Mouse (Mus musculus) neural tube, embryonic 14.5 days (tissue): ENCODE measurements around the gene Pcdh11x. TPM values are rescaled to one million over a fixed set of nuclear protein-coding genes. Genes with fewer than 3 reads are reported as not detected.
A peak's percentile ranks its signal among the peaks of the same experiment; 100 is the strongest.

Experiments used
- ATAC-seq: fragments of 200-750 bp; cut with Nextera tagmentation; 2 replicates; pipeline ENCODE4 v1.8.0; 2017; ENCODE audit warnings: low read depth, mild to moderate bottlenecking, moderate TSS enrichment, moderate library complexity
- H3K27ac ChIP-seq: fragments of 300-500 bp; sonication (generic); 2 replicates; pipeline ENCODE4 v1.5.1; 2014; ENCODE audit warnings: low read depth, mild to moderate bottlenecking, control low read depth, low read length, moderate library complexity, mixed read lengths
- H3K27me3 ChIP-seq: fragments of 300-500 bp; sonication (generic); 2 replicates; pipeline ENCODE4 v1.6.1; 2014; ENCODE audit warnings: low read length; ENCODE audit not compliant: control insufficient read depth, insufficient read depth
- H3K36me3 ChIP-seq: fragments of 300-500 bp; sonication (generic); 2 replicates; pipeline ENCODE4 v1.6.1; 2014; ENCODE audit warnings: low read length, mixed read lengths; ENCODE audit not compliant: control insufficient read depth, insufficient read depth
- H3K4me1 ChIP-seq: fragments of 300-500 bp; sonication (generic); 2 replicates; pipeline ENCODE4 v1.6.1; 2014; ENCODE audit warnings: low read length; ENCODE audit not compliant: control insufficient read depth, insufficient read depth
- H3K4me2 ChIP-seq: fragments of 300-500 bp; sonication (generic); 2 replicates; pipeline ENCODE4 v1.6.1; 2014; ENCODE audit warnings: mild to moderate bottlenecking, low read depth, low read length, control low read depth
- H3K4me3 ChIP-seq: fragments of 300-500 bp; sonication (generic); 2 replicates; pipeline ENCODE4 v1.5.1; 2014; ENCODE audit warnings: low read depth, low read length, control low read depth, mixed read lengths
- H3K9ac ChIP-seq: fragments of 300-500 bp; sonication (generic); replicated peaks from 2 replicates; pipeline ENCODE4 v1.6.1; 2014; ENCODE audit warnings: low read depth, mild to moderate bottlenecking, control low read depth, low read length, mixed read lengths
- H3K9me3 ChIP-seq: fragments of 300-500 bp; sonication (generic); 2 replicates; pipeline ENCODE4 v1.6.1; 2016; ENCODE audit warnings: low read length; ENCODE audit not compliant: control insufficient read depth
- WGBS: fragments of 180-500 bp; shearing (Covaris S2); extraction: QIAGEN DNeasy Blood & Tissue Kit; methylation state at CpG from one replicate; pipeline ENCODE4 v1.1.7; 2014; 5-methylcytosine and 5-hydroxymethylcytosine counted together
- polyA plus RNA-seq: library from polyadenylated mRNA; unstranded; fragments of >200 nt; fragmentation: Nextera tagmentation; extraction: Ambion mirVana; gene quantifications from 2 replicates; pipeline ENCODE4 v1.2.1, GENCODE M21; 2014

The Pcdh11x gene
- 44.3 and 65.4 TPM in 2 replicates for polyA plus RNA-seq

GRCm38 (mm10) chrX:120290011-120290899 lies at the start of gene Pcdh11x:
Gene Pcdh11x (plus strand): TSS chrX:120290259.
- Histone ChIP-seq H3K9ac (peak within 1 kb of the TSS; percentile 46), H3K9me3 (no peaks in the 10 kb centered on the region), H3K36me3 (no peaks in the 10 kb centered on the region), H3K4me2 (peak within 1 kb of the TSS; percentile 69), H3K4me3 (peak within 1 kb of the TSS; percentile 43), H3K27me3 (no peaks in the 10 kb centered on the region), H3K4me1 (no peaks in the 10 kb centered on the region), H3K27ac (no peak within 1 kb of the TSS)
- ATAC-seq: peak; percentile 86
- 11% methylated on average over 30 of the region's 40 CpGs for WGBS

- Histone ChIP-seq H3K4me1 (no peaks in the 10 kb centered on the region), H3K36me3 (no peaks in the 10 kb centered on the region), H3K9me3 (no peaks in the 10 kb centered on the region), H3K9ac (no peak overlapping the region), H3K4me2 (no peak overlapping the region), H3K4me3 (no peak overlapping the region), H3K27ac (no peak overlapping the region), H3K27me3 (no peaks in the 10 kb centered on the region)
- WGBS: 77% methylated on average over 2 of the region's 2 CpGs
- no peak for ATAC-seq
Measured at GRCm38 (mm10) chrX:120260089-120260488, 30.0 kb upstream of the Pcdh11x start.

DNA sequence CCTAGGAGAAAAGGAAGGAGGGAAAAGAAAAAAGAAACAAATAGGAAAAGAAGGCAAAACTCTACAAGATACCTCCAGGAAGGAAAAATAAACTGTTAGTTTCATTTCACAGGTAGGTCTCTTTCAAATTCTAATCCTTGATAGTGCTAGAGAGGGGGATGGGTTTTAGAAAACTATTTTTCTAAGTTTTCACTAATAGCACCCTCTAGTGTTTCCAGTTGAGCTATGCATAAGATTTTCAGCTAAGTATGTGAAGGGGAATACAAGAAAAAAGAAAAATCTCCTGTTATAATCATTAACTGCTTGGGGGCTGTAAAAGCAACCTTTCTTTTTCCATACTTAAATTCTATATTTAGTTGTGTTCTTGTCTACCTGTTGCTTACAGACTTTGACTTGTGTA lies 4.5 kb upstream of the Pcdh11x start:
- H3K9me3 ChIP-seq: no peaks in the 10 kb centered on the region
- no peak overlapping the region for H3K4me2 ChIP-seq
- H3K36me3 ChIP-seq: no peaks in the 10 kb centered on the region
- no peaks in the 10 kb centered on the region for H3K4me1 ChIP-seq
- H3K9ac ChIP-seq: no peak overlapping the region
- no peak for ATAC-seq
- no peak overlapping the region for H3K4me3 ChIP-seq
- H3K27me3 ChIP-seq: no peaks in the 10 kb centered on the region
- no peak overlapping the region for H3K27ac ChIP-seq

DNA sequence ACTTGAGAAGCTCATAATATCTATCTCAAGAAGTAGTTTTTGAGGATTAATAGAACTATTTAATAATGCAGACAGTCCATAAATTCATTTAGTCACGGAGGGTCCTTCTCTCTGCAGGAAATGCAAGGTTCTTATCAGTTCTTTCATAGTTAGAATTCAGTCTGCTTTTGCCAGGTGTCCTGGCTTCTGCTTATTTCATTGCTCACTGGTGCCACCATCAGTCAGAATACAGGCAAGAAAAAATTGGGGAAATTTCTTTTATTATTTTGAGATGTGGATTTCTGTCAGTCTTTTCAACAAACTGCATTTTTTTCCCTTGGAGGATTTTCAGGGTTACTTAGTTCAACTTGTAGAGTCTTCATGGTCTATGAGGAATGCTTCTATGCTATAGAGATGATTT lies 2.6 kb upstream of the Pcdh11x start:
- ATAC-seq: no peak
- Histone ChIP-seq H3K27me3 (no peaks in the 10 kb centered on the region), H3K27ac (no peak overlapping the region), H3K9ac (no peak overlapping the region), H3K4me2 (no peak overlapping the region), H3K9me3 (no peaks in the 10 kb centered on the region), H3K4me1 (no peaks in the 10 kb centered on the region), H3K36me3 (no peaks in the 10 kb centered on the region), H3K4me3 (no peak overlapping the region)
- WGBS: 6% methylated on average over 1 of the region's 1 CpGs

DNA sequence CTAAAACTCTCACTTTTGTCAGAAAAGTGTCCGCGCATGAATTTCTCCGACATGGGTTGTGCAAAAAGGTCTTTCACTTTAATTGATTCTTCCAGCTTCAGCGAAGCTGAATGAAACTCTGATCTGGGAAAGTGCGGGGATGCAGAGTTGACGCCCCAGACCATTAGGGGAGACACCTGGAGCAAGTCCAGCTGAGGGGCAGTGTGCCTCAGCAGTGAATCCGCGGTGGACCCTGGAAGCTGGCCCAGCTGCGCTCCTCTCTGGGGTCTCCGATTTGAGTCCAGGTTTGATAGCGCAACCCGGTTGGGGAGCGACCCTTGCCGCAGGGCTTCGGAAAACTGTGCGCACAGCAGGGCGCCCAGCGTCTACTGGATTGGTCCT lies 831 bp downstream of the Pcdh11x start:
- Histone ChIP-seq H3K27me3 (no peaks in the 10 kb centered on the region), H3K9ac (peak overlapping the region; percentile 46; the same call in 1 of the 2 replicates), H3K27ac (no peak overlapping the region), H3K4me3 (peak overlapping the region; percentile 43), H3K4me2 (peak overlapping the region; percentile 69), H3K36me3 (no peaks in the 10 kb centered on the region), H3K9me3 (no peaks in the 10 kb centered on the region), H3K4me1 (no peaks in the 10 kb centered on the region)
- no peak for ATAC-seq
- 19% methylated on average over 18 of the region's 18 CpGs for WGBS

- no peaks in the 10 kb centered on the region for H3K4me1 ChIP-seq
- no peak for ATAC-seq
- no peaks in the 10 kb centered on the region for H3K36me3 ChIP-seq
- H3K27ac ChIP-seq: no peak overlapping the region
- H3K9ac ChIP-seq: 0 out of 2 replicates have a peak overlapping the region, but pooled peaks have one; percentile 21
- WGBS: 10% methylated on average over 13 of the region's 13 CpGs
- peak overlapping the region; percentile 69 for H3K4me2 ChIP-seq
- no peaks in the 10 kb centered on the region for H3K27me3 ChIP-seq
- H3K9me3 ChIP-seq: no peaks in the 10 kb centered on the region
- H3K4me3 ChIP-seq: peak overlapping the region; percentile 43
Measured at GRCm38 (mm10) chrX:120291696-120292095, 1.6 kb downstream of the Pcdh11x start.

DNA sequence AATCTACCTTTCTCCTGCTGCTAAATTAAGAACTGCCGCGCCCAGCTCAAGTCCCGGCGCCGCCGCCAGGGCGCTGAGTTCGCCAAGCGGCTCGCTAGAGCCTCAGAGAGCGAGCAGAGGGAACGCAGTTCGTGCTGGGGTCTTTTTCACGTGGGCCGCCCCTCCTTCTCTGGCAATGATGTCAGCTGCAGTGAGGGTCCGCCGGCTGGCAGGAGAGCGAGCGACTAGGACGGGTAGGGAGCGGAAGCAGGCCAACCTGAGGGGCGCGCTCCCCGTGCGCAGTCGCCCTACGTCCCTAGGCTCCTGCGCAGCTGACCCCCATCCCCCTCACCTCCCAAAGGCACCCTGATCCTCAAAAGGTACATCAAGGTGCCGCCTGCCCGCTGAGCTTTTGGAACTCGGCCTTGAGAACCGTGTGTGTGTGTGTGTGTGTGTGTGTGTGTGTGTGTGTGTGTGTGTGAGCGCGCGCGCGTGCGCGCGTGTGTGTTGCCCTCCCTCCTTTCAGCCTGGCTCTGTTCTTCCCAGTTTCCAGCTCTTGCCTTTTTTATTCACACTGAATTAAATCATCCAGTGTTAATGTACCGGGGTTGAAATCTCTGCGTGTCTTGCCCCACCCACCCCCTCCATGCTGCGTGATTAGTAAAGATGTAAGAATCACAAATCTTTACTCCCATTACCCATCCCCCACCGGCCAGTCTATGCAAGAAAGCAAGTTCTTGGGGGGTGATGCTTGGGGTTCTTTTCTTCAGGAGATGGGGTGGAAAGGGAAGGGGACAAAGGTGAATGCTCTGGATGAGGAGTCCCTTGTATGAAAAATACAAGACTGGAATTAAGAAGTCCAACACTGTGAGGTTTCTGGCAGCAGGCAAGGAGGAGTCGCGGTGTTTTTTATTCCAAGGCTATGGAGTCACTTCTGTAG lies 3.0 kb downstream of the Pcdh11x start:
- WGBS: 6% methylated on average over 34 of the region's 46 CpGs
- no peaks in the 10 kb centered on the region for H3K4me1 ChIP-seq
- H3K4me2 ChIP-seq: peak overlapping the region; percentile 69
- H3K27ac ChIP-seq: peak overlapping the region; percentile 10; the same call in 1 of the 2 replicates
- no peaks in the 10 kb centered on the region for H3K36me3 ChIP-seq
- peak overlapping the region; percentile 43 for H3K4me3 ChIP-seq
- peak; percentile 86 for ATAC-seq
- no peaks in the 10 kb centered on the region for H3K27me3 ChIP-seq
- H3K9me3 ChIP-seq: no peaks in the 10 kb centered on the region
- H3K9ac ChIP-seq: peak overlapping the region; percentile 39

GRCm38 (mm10) chrX:120301469-120302175 lies 11.6 kb downstream of the Pcdh11x start:
- WGBS: 66% methylated on average over 2 of the region's 2 CpGs
- H3K4me3 ChIP-seq: no peak overlapping the region
- no peak for ATAC-seq

More at GRCm38 (mm10) chrX:120301469-120302175, 11.6 kb downstream of the Pcdh11x start:
- Histone ChIP-seq H3K4me2 (no peak overlapping the region), H3K27me3 (no peaks in the 10 kb centered on the region), H3K36me3 (no peaks in the 10 kb centered on the region), H3K4me1 (no peaks in the 10 kb centered on the region), H3K9me3 (no peaks in the 10 kb centered on the region), H3K27ac (no peak overlapping the region), H3K9ac (no peak overlapping the region)
